Comparison of ENCODE assay signal across 23 mouse cellular contexts in the genomic region with DNA sequence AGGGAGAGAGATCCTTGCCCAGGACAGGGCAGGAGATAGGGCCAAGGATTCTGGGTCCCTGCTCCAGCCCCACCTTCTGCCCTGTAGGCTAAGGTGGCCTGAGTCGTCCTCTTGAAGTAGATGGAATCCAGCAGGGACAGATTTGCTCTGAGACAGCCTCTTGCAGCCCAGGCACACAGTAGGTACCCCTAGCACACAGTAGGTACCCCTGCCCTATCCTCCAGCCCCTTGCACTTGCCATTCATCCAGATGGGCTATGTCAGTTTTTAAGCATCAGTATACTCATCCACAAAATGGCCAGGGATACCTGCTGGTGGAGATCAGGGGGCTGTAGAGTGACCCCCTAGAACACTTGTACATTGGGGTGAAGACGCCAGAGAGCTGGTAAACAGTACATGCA. TPM values are rescaled to one million over a fixed set of nuclear protein-coding genes. Genes with fewer than 3 reads are reported as not detected.
DNase-seq lines count a peak whose midpoint lies in the region; ATAC-seq and TF ChIP-seq lines count a peak whose summit lies in the region.
"Had no signal": no experiment of that assay in that cellular context is flagged by ENCODE, and none has a peak within 500 bp of the region (broad histone marks: within the 10 kb centered on the region; RNA-seq: fewer than 3 reads in every experiment).

No protein-coding gene starts in this region.

- H3K79me2 ChIP-seq in CH12.LX (replicated peaks; ENCODE audit: control insufficient read depth, extremely low read depth, insufficient read depth, poor library complexity, severe bottlenecking) (no peaks in the 10 kb centered on the region), myocyte (ENCODE audit: control insufficient read depth, insufficient read depth) (peaks cover 96% of the 10 kb centered on the region)

- in situ Hi-C loops in CH12.LX (cut with MboI; ENCODE audit: low pct_ligation_motif_present, low pct_unique_long_range_greater_than_20kb, low sequenced_read_pairs), result no loop called here

- H3K27me3 ChIP-seq in CH12.LX (replicated peaks) (no peaks in the 10 kb centered on the region), myocyte (ENCODE audit: control insufficient read depth, insufficient read depth, insufficient read length) (no peaks in the 10 kb centered on the region)
- peaks cover 15% of the 10 kb centered on the region for H3K27me3 ChIP-seq in limb, embryonic 10.5 days (ENCODE audit: low read depth, poor library complexity, severe bottlenecking)
- peaks cover 3% of the 10 kb centered on the region for H3K27me3 ChIP-seq in midbrain, embryonic 11.5 days (ENCODE audit: control insufficient read depth, insufficient read depth, low read length)
- H3K27me3 ChIP-seq: embryonic facial prominence, embryonic 13.5 days; embryonic facial prominence, embryonic 15.5 days; Patski had no signal

- ATAC-seq in midbrain, embryonic 11.5 days (ENCODE audit: low FRiP score), result no peak
- ATAC-seq: activated CD4-positive, CD25-positive, alpha-beta regulatory T cell, adult 4 months; CD4-positive, CD25-positive, alpha-beta regulatory T cell, adult 4 months; forebrain, embryonic 14.5 days; forebrain, embryonic 16.5 days; Patski had no signal

- no peak overlapping the region for H3K9ac ChIP-seq in CH12.LX (ENCODE audit: insufficient read depth, low read depth)
- no peak overlapping the region for H3K9ac ChIP-seq in midbrain, embryonic 11.5 days (ENCODE audit: low read length)
- H3K9ac ChIP-seq: embryonic facial prominence, embryonic 13.5 days; embryonic facial prominence, embryonic 15.5 days; forebrain, embryonic 12.5 days had no signal

- peak overlapping the region; percentile 46; the same call in 1 of the 2 replicates for H3K27ac ChIP-seq in layer of hippocampus, adult 2 months
- H3K27ac ChIP-seq in CH12.LX (ENCODE audit: insufficient read depth, low read depth), result no peak overlapping the region
- H3K27ac ChIP-seq in limb, embryonic 10.5 days, result no peak overlapping the region
- H3K27ac ChIP-seq in midbrain, embryonic 11.5 days (ENCODE audit: low read depth, low read length), result no peak overlapping the region
- H3K27ac ChIP-seq: embryonic facial prominence, embryonic 13.5 days; embryonic facial prominence, embryonic 15.5 days; forebrain, embryonic 10.5 days; forebrain, embryonic 12.5 days had no signal

- H3K4me3 ChIP-seq in layer of hippocampus, adult 2 months, result no peak overlapping the region
- H3K4me3 ChIP-seq in CH12.LX (replicated peaks in 1 of 3; ENCODE audit: low read depth in 2 of 3, low read length in 2 of 3, poor library complexity in 1 of 3), result no peak overlapping the region
- no peak overlapping the region for H3K4me3 ChIP-seq in myocyte
- no peak overlapping the region for H3K4me3 ChIP-seq in limb, embryonic 10.5 days
- H3K4me3 ChIP-seq in midbrain, embryonic 11.5 days (ENCODE audit: low read depth, low read length), result no peak overlapping the region
- H3K4me3 ChIP-seq: embryonic facial prominence, embryonic 13.5 days; embryonic facial prominence, embryonic 15.5 days; erythroblast, embryonic 14.5 days; forebrain, embryonic 10.5 days; forebrain, embryonic 12.5 days had no signal

- H3K4me1 ChIP-seq in CH12.LX (ENCODE audit: control insufficient read depth in 1 of 2, insufficient read depth in 2 of 2), result peaks cover 0 to 6% of the 10 kb centered on the region in 2 experiments; a peak in 1 of 4 replicates
- H3K4me1 ChIP-seq in limb, embryonic 10.5 days, result 0 out of 2 replicates have a peak, but pooled peaks cover under 1% of the 10 kb centered on the region
- H3K4me1 ChIP-seq in midbrain, embryonic 11.5 days (ENCODE audit: control insufficient read depth, insufficient read depth, low read length), result no peaks in the 10 kb centered on the region
- H3K4me1 ChIP-seq: forebrain, embryonic 10.5 days had no signal

- no peaks in the 10 kb centered on the region for H3K9me3 ChIP-seq in CH12.LX (replicated peaks; ENCODE audit: low read length)
- H3K9me3 ChIP-seq in limb, embryonic 10.5 days (replicated peaks), result no peaks in the 10 kb centered on the region
- H3K9me3 ChIP-seq in midbrain, embryonic 11.5 days (ENCODE audit: control insufficient read depth, low read length), result no peaks in the 10 kb centered on the region
- H3K9me3 ChIP-seq: embryonic facial prominence, embryonic 13.5 days; embryonic facial prominence, embryonic 15.5 days; forebrain, embryonic 10.5 days; forebrain, embryonic 12.5 days had no signal

- TF ChIP-seq RAD21 in CH12.LX (IDR thresholded peaks at IDR 0.05; ENCODE audit: low read depth, low read length), result no peak

- no peak for TF ChIP-seq CTCF in layer of hippocampus, adult 2 months (conservative IDR thresholded peaks at IDR 0.05)
- no peak for TF ChIP-seq CTCF in CH12.LX (conservative IDR thresholded peaks at IDR 0.05 in 1 of 2, IDR thresholded peaks at IDR 0.05 in 1 of 2; ENCODE audit: low read depth in 2 of 2, low read length in 2 of 2)

- 79% methylated on average over 2 of the region's 2 CpGs for WGBS in limb, embryonic 10.5 days
- 81% methylated on average over 2 of the region's 2 CpGs for WGBS in midbrain, embryonic 11.5 days

- dilution Hi-C loops in CH12.LX (cut with MboI; ENCODE audit: extremely low pct_ligation_motif_present, extremely low pct_unique_long_range_greater_than_20kb, low sequenced_read_pairs), result no loop called here

- no peak for TF ChIP-seq POLR2A in CH12.LX (IDR thresholded peaks at IDR 0.05; ENCODE audit: low read depth, low read length)
- TF ChIP-seq POLR2A in myocyte (IDR thresholded peaks at IDR 0.05; ENCODE audit: insufficient read length, low read depth), result no peak

- H3K36me3 ChIP-seq in CH12.LX (replicated peaks in 1 of 2; ENCODE audit: control insufficient read depth in 1 of 2, insufficient read depth in 1 of 2, low read length in 1 of 2) (no peaks in the 10 kb centered on the region), myocyte (ENCODE audit: control insufficient read depth, insufficient read depth) (peaks cover 100% of the 10 kb centered on the region)
- no peaks in the 10 kb centered on the region for H3K36me3 ChIP-seq in limb, embryonic 10.5 days
- H3K36me3 ChIP-seq in midbrain, embryonic 11.5 days (ENCODE audit: control insufficient read depth, insufficient read depth, low read length), result no peaks in the 10 kb centered on the region
- H3K36me3 ChIP-seq: forebrain, embryonic 10.5 days had no signal

- H3ac ChIP-seq in myocyte (ENCODE audit: control insufficient read depth, insufficient read length), result no peak overlapping the region

- DNase-seq in adrenal gland, adult 2 months, result peak; percentile 30
- DNase-seq in adrenal gland, postnatal 10 days, result no peak
- DNase-seq in layer of hippocampus, adult 2 months (ENCODE audit: low spot score in 2 of 2), result no peak
- no peak for DNase-seq in layer of hippocampus, postnatal 10 days (ENCODE audit: low spot score in 2 of 2)
- DNase-seq in CH12.LX (ENCODE audit: extremely low read depth), result no peak
- DNase-seq in limb, embryonic 10.5 days (ENCODE audit: low spot score), result no peak
- DNase-seq in midbrain, embryonic 11.5 days (ENCODE audit: low spot score, missing footprints), result no peak
- DNase-seq: B cell, adult 2 months; cerebellum, adult 9-10 months; cerebellum, postnatal 36 days; embryo, embryonic 11 days had no signal

- TF ChIP-seq EP300 in CH12.LX (IDR thresholded peaks at IDR 0.05; ENCODE audit: low read length), result no peak

- no peak overlapping the region for H3K4me2 ChIP-seq in CH12.LX (ENCODE audit: insufficient read depth, low read depth, poor library complexity, severe bottlenecking)
- H3K4me2 ChIP-seq in myocyte (ENCODE audit: low read depth), result no peak overlapping the region
- no peak overlapping the region for H3K4me2 ChIP-seq in midbrain, embryonic 11.5 days
- H3K4me2 ChIP-seq: embryonic facial prominence, embryonic 13.5 days; embryonic facial prominence, embryonic 15.5 days; forebrain, embryonic 12.5 days had no signal

TF ChIP-seq in CH12.LX, 34 proteins besides CTCF, POLR2A, EP300 and RAD21:
- no peak for TF ChIP-seq SIN3A (IDR thresholded peaks at IDR 0.05; ENCODE audit: low read length)
- TF ChIP-seq ZKSCAN1 (IDR thresholded peaks at IDR 0.05; ENCODE audit: borderline replicate concordance, low read depth, low read length), result peak; percentile 67
- TF ChIP-seq MAZ (IDR thresholded peaks at IDR 0.05; ENCODE audit: low read depth, low read length), result no peak

TF ChIP-seq in myocyte, 11 proteins besides CTCF, POLR2A, EP300 and RAD21:
- peak; percentile 33 for TF ChIP-seq POLR2AphosphoS2 (IDR thresholded peaks at IDR 0.05; ENCODE audit: insufficient read length, low read depth)
- no peak for TF ChIP-seq SRF (IDR thresholded peaks at IDR 0.05; ENCODE audit: control insufficient read depth, insufficient read length, low read depth)
TF ChIP-seq in myocyte: peak in this region for 1.

RNA-seq across cellular contexts. Expression of a gene that starts 41.0 kb away (rescaled TPM):
- total RNA-seq in adrenal gland, adult 2 months (2021), result 10 to 100 TPM; 37.2 to 48.9 TPM
- 6.3 and 8.5 TPM in 2 replicates for polyA plus RNA-seq in adrenal gland, adult 2 months (2012; rRNA removed)
- 100 to 1,000 TPM in 1 of 2 experiments, 10 to 100 TPM in 1; 95.3 to 120 TPM for total RNA-seq in adrenal gland, postnatal 10 days (2021)
- total RNA-seq in layer of hippocampus, adult 2 months (2021), result 1 to 10 TPM; 3.1 to 3.9 TPM
- total RNA-seq in layer of hippocampus, postnatal 10 days (2021), result 1 to 10 TPM; 2.3 to 2.9 TPM
- total RNA-seq in CH12.LX (2012; rRNA removed) (not detected in 2 replicates), CH12.LX (2014; rRNA removed) (not detected in 2 replicates)
- polyA plus RNA-seq in CH12.LX (2012; ENCODE audit: insufficient read length, low read depth) (not detected in 2 replicates), myocyte (2012; fragmentation: generic; extraction: Trizol) (0.12 TPM)
- 0.16 and 0.45 TPM in 2 replicates for polyA plus RNA-seq in limb, embryonic 10.5 days (2016; fragmentation: Nextera tagmentation; extraction: Ambion mirVana)
- polyA plus RNA-seq in midbrain, embryonic 11.5 days (2014; fragmentation: Nextera tagmentation; extraction: Ambion mirVana), result 0.62 and 0.92 TPM in 2 replicates
- total RNA-seq: common myeloid progenitor, adult 5-6 weeks had no signal
- polyA plus RNA-seq: erythroblast, embryonic 14.5 days had no signal

Comparison
In these comparisons a context has a peak if more than half of its experiments do, and no peak if none do; other contexts are left out.
1. RNA of a gene that starts 41.0 kb away (total RNA-seq): 95.3 to 120 TPM in adrenal gland, postnatal 10 days and 37.2 to 48.9 TPM in adrenal gland, adult 2 months; 3.1 to 3.9 TPM in layer of hippocampus, adult 2 months, 2.3 to 2.9 TPM in layer of hippocampus, postnatal 10 days and not detected in CH12.LX; every median in the first group is over 4 times any median in the second.